Mouse (Mus musculus) frontal cortex, adult (tissue): ENCODE measurements around the gene Pla2g15.

Experiments used
- ATAC-seq: cut with Nextera tagmentation; 2 replicates; pipeline ENCODE4 v1.9.2; 2017; ENCODE audit warnings: mild to moderate bottlenecking, moderate library complexity, mixed read lengths; ENCODE audit not compliant: low TSS enrichment

The Pla2g15 gene

GRCm38 (mm10) chr8:106134751-106135571 is 15.2 kb upstream of the Pla2g15 start:
- ATAC-seq, result no peak

- ATAC-seq, result no peak
These were observed 14.5 kb upstream of the Pla2g15 start for GRCm38 (mm10) chr8:106135672-106136071.

GRCm38 (mm10) chr8:106136156-106137130 is 13.8 kb upstream of the Pla2g15 start, which contains the start of gene Esrp2:
Gene Esrp2, minus strand, starts transcription at chr8:106136974.
- ATAC-seq, result no peak

GRCm38 (mm10) chr8:106137218-106137905 is 12.8 kb upstream of the Pla2g15 start:
- ATAC-seq, result 0 out of 2 replicates have a peak, but pooled peaks have one; percentile 13

- ATAC-seq, result peak; percentile 64; the same call in 1 of the 2 replicates
These were observed 12.2 kb upstream of the Pla2g15 start for GRCm38 (mm10) chr8:106137906-106138477.

GRCm38 (mm10) chr8:106138616-106139015 is 11.6 kb upstream of the Pla2g15 start:
- ATAC-seq, result no peak

- ATAC-seq, result no peak
These were observed 10.0 kb upstream of the Pla2g15 start for GRCm38 (mm10) chr8:106140191-106140590.

- peak; percentile 86 for ATAC-seq
These were observed 9.4 kb upstream of the Pla2g15 start for GRCm38 (mm10) chr8:106140769-106141168.

GRCm38 (mm10) chr8:106145331-106145730 is 4.9 kb upstream of the Pla2g15 start:
- no peak for ATAC-seq

GRCm38 (mm10) chr8:106146014-106146413 is 4.2 kb upstream of the Pla2g15 start:
- ATAC-seq, result no peak

- no peak for ATAC-seq
These were observed 2.2 kb upstream of the Pla2g15 start for GRCm38 (mm10) chr8:106147868-106148565.

- ATAC-seq, result no peak
These were observed 1.2 kb upstream of the Pla2g15 start for GRCm38 (mm10) chr8:106149025-106149424.

GRCm38 (mm10) chr8:106150653-106151000 is 428 bp downstream of the Pla2g15 start:
- ATAC-seq, result no peak

GRCm38 (mm10) chr8:106151041-106151440 is 842 bp downstream of the Pla2g15 start:
- ATAC-seq, result no peak

GRCm38 (mm10) chr8:106152876-106153275 is 2.7 kb downstream of the Pla2g15 start:
- ATAC-seq, result no peak

- no peak for ATAC-seq
These were observed 7.2 kb downstream of the Pla2g15 start for GRCm38 (mm10) chr8:106157419-106157818.

- ATAC-seq, result no peak
These were observed 8.2 kb downstream of the Pla2g15 start for GRCm38 (mm10) chr8:106158381-106158780.

- no peak for ATAC-seq
These were observed 9.7 kb downstream of the Pla2g15 start for GRCm38 (mm10) chr8:106159876-106160275.

- no peak for ATAC-seq
These were observed 13.1 kb downstream of the Pla2g15 start for GRCm38 (mm10) chr8:106163251-106163650.

GRCm38 (mm10) chr8:106165460-106165859 is 15.3 kb downstream of the Pla2g15 start:
- ATAC-seq, result no peak
